Mouse (Mus musculus): Measurements from ENCODE around the gene Zfp423.
"Not testable (repeated sequence)": the region's sequence is repeated elsewhere in the genome, so short reads cannot be mapped to it uniquely, and the experiment has no call there.

Gene Zfp423

GRCm38 (mm10) chr8:87895203-87896041 is 64.0 kb downstream of the Zfp423 start:
- DNase-seq, result no peak

GRCm38 (mm10) chr8:87894287-87894686 is 65.1 kb downstream of the Zfp423 start:
- DNase-seq, result peak; percentile 33

GRCm38 (mm10) chr8:87893547-87893946 is 65.8 kb downstream of the Zfp423 start:
- peak; percentile 26 for DNase-seq

- DNase-seq, result no peak
Observed at GRCm38 (mm10) chr8:87892891-87893290, 66.5 kb downstream of the Zfp423 start.

- peak; percentile 66 for DNase-seq
Observed at GRCm38 (mm10) chr8:87891884-87892283, 67.5 kb downstream of the Zfp423 start.

- no peak for DNase-seq
Observed at GRCm38 (mm10) chr8:87887956-87888355, 71.4 kb downstream of the Zfp423 start.

GRCm38 (mm10) chr8:87881088-87881487 is 78.3 kb downstream of the Zfp423 start:
- no peak for DNase-seq

GRCm38 (mm10) chr8:87875852-87876251 is 83.5 kb downstream of the Zfp423 start:
- no peak for DNase-seq

- peak; percentile 37 for DNase-seq
Observed at GRCm38 (mm10) chr8:87875452-87875851, 83.9 kb downstream of the Zfp423 start.

GRCm38 (mm10) chr8:87872987-87873550 is 86.3 kb downstream of the Zfp423 start:
- DNase-seq, result no peak

- no peak for DNase-seq
Observed at GRCm38 (mm10) chr8:87872356-87872930, 87.0 kb downstream of the Zfp423 start.

GRCm38 (mm10) chr8:87866586-87866985 is 92.8 kb downstream of the Zfp423 start:
- no peak for DNase-seq

GRCm38 (mm10) chr8:87864236-87864635 is 95.2 kb downstream of the Zfp423 start:
- peak; percentile 35 for DNase-seq

- no peak for DNase-seq
Observed at GRCm38 (mm10) chr8:87863128-87863527, 96.3 kb downstream of the Zfp423 start.

- peak; percentile 5 for DNase-seq
Observed at GRCm38 (mm10) chr8:87861718-87862117, 97.7 kb downstream of the Zfp423 start.

GRCm38 (mm10) chr8:87860905-87861304 is 98.5 kb downstream of the Zfp423 start:
- DNase-seq, result no peak

- DNase-seq, result no peak
Observed at GRCm38 (mm10) chr8:87851871-87852270, 107.5 kb downstream of the Zfp423 start.

- DNase-seq, result no peak
Observed at GRCm38 (mm10) chr8:87851380-87851779, 108.0 kb downstream of the Zfp423 start.

- no peak for DNase-seq
Observed at GRCm38 (mm10) chr8:87848836-87849235, 110.6 kb downstream of the Zfp423 start.

GRCm38 (mm10) chr8:87847796-87848195 is 111.6 kb downstream of the Zfp423 start:
- DNase-seq, result peak; percentile 30

GRCm38 (mm10) chr8:87842096-87842495 is 117.3 kb downstream of the Zfp423 start:
- DNase-seq, result not testable (repeated sequence)

GRCm38 (mm10) chr8:87837266-87837665 is 122.1 kb downstream of the Zfp423 start:
- DNase-seq, result no peak

GRCm38 (mm10) chr8:87836866-87837265 is 122.5 kb downstream of the Zfp423 start:
- DNase-seq, result peak; percentile 90

- DNase-seq, result no peak
Observed at GRCm38 (mm10) chr8:87835924-87836323, 123.5 kb downstream of the Zfp423 start.
